Mouse (Mus musculus) olfactory bulb, adult 2 months (tissue): Measurements from ENCODE around the gene Tmem108. TPM values are rescaled to one million over a fixed set of nuclear protein-coding genes. Genes with fewer than 3 reads are reported as not detected.
"Not testable (repeated sequence)": the region's sequence is repeated elsewhere in the genome, so short reads cannot be mapped to it uniquely, and the experiment has no call there.

Source experiments
- H3K27ac ChIP-seq: fragments of 200-500 bp; 2 replicates; pipeline ENCODE4 v1.5.1; 2012; ENCODE audit warnings: low read depth, low read length; ENCODE audit not compliant: insufficient read depth
- H3K4me1 ChIP-seq: fragments of 200-500 bp; 2 replicates; pipeline ENCODE4 v1.6.1; 2012; ENCODE audit warnings: low read length; ENCODE audit not compliant: control insufficient read depth, insufficient read depth
- H3K4me3 ChIP-seq: fragments of 200-500 bp; 2 replicates; pipeline ENCODE4 v1.5.1; 2012; ENCODE audit warnings: mild to moderate bottlenecking, low read depth, low read length, moderate library complexity; ENCODE audit not compliant: insufficient read depth
- CTCF ChIP-seq: fragments of 200-500 bp; IDR thresholded peaks from 2 replicates; pipeline ENCODE4 v1.5.1; 2012; ENCODE audit warnings: low read depth, mild to moderate bottlenecking, low read length, moderate library complexity; ENCODE audit not compliant: insufficient read depth
- POLR2A ChIP-seq: fragments of 200-500 bp; IDR thresholded peaks from 2 replicates; pipeline ENCODE4 v1.6.1; 2012; ENCODE audit warnings: mild to moderate bottlenecking, low read depth, low read length, moderate library complexity; ENCODE audit not compliant: insufficient read depth
- WGBS: fragments of 180-500 bp; shearing (Covaris S2); methylation state at CpG from one replicate; pipeline ENCODE4 v1.1.7; 2018; 5-methylcytosine and 5-hydroxymethylcytosine counted together
- polyA plus RNA-seq: library from polyadenylated mRNA; stranded (reverse); fragments of >200 nt; gene quantifications from 2 replicates; pipeline ENCODE4 v1.2.4, GENCODE M21; 2012; ENCODE audit warnings: low replicate concordance; ENCODE audit not compliant: missing spikeins, insufficient read depth, insufficient read length

Tmem108 gene
- polyA plus RNA-seq, 1 experiment = not detected

- 87% methylated on average over 4 of the region's 4 CpGs for WGBS
- Histone ChIP-seq H3K27ac (no peak overlapping the region), H3K4me3 (no peak overlapping the region), H3K4me1 (peaks cover 13% of the 10 kb centered on the region; the same call in 1 of the 2 replicates)
- TF ChIP-seq CTCF (no peak), POLR2A (no peak)
Observed at GRCm38 (mm10) chr9:103681741-103682330, 79.8 kb downstream of the Tmem108 start.

DNA sequence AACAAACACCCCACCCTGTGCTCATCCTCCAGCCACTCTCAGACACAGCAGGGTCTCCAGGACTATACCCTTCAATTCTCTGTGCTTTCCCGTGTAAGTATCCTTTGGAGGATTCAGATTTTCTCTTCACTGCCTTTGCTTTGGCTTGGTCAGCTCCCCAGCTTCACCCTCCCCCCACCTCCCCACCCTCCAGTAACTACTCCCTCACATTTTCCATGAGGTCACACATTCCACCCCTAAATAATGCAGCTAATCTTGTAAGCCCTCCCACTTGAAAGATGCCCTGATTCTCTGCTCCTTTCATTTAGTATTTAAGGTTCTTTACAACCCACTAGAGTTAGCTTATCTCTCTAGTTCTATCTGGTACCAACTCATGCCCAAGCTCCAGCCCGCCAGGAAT lies 82.4 kb downstream of the Tmem108 start:
- Histone ChIP-seq H3K4me1 (peaks cover 15% of the 10 kb centered on the region; the same call in 1 of the 2 replicates), H3K27ac (no peak overlapping the region), H3K4me3 (no peak overlapping the region)
- 76% methylated on average over 2 of the region's 2 CpGs for WGBS
- TF ChIP-seq POLR2A (no peak), CTCF (no peak)

DNA sequence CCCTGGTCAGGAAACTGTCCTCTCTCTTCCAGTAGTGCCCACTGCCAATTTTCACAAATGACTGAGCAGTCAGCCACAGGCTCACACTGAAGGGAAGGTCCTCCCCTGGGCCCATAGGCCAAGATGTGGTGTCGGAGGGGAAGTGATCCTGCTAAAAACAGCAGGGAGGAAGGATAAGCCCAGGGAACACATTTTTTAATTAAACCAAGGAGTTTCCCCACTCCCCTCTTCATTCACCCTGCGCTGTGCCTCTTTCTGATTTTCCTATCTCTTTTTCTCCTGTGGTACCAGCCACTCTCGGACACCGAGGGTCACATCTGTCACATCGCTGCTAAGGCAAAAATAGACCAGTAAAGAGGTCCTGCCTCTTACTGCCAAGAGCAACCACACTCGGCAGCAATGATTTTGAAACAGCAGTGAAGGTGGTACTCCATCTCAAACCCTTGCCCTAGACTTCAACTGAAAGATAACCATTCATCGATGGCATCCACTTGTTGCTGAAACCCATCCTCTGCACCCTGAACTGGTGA lies 83.0 kb downstream of the Tmem108 start:
- TF ChIP-seq CTCF (no peak), POLR2A (no peak)
- no peak overlapping the region for H3K27ac ChIP-seq
- 71% methylated on average over 7 of the region's 7 CpGs for WGBS
- peaks cover 15% of the 10 kb centered on the region; the same call in 1 of the 2 replicates for H3K4me1 ChIP-seq
- no peak overlapping the region for H3K4me3 ChIP-seq

GRCm38 (mm10) chr9:103677811-103678210 lies 83.8 kb downstream of the Tmem108 start:
- WGBS = 84% methylated on average over 5 of the region's 5 CpGs
- Histone ChIP-seq H3K4me3 (no peak overlapping the region), H3K4me1 (peaks cover 15% of the 10 kb centered on the region; the same call in 1 of the 2 replicates), H3K27ac (no peak overlapping the region)
- TF ChIP-seq CTCF (no peak), POLR2A (no peak)

- Histone ChIP-seq H3K27ac (no peak overlapping the region), H3K4me3 (no peak overlapping the region), H3K4me1 (peaks cover 15% of the 10 kb centered on the region; the same call in 1 of the 2 replicates)
- TF ChIP-seq CTCF (no peak), POLR2A (no peak)
- WGBS = 94% methylated on average over 13 of the region's 13 CpGs
Observed at GRCm38 (mm10) chr9:103675721-103676480, 85.7 kb downstream of the Tmem108 start.

GRCm38 (mm10) chr9:103672881-103673280 lies 88.8 kb downstream of the Tmem108 start:
- TF ChIP-seq CTCF (no peak), POLR2A (no peak)
- Histone ChIP-seq H3K4me3 (no peak overlapping the region), H3K4me1 (peaks cover 7% of the 10 kb centered on the region; the same call in 1 of the 2 replicates), H3K27ac (no peak overlapping the region)
- 78% methylated on average over 4 of the region's 4 CpGs for WGBS

DNA sequence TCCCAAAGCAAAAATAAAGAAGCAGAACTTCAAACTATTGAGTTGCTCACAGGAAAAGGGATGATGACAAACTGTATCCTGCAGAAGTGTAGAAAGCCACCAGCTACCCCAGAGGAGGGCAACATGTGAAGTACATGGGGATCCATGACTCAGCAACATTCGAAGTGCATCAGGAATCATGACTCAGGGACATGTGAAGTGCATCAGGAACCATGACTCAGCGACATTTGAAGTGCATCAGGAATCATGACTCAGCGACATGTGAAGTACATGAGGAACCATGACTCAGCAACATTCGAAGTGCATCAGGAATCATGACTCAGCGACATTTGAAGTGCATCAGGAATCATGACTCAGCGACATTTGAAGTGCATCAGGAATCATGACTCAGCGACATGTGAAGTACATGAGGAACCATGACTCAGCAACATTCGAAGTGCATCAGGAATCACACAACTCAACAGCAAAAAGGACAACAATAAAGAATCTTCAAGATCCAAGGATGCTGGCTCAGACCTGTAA lies 91.0 kb downstream of the Tmem108 start:
- 94% methylated on average over 8 of the region's 8 CpGs for WGBS
- not testable (repeated sequence) for H3K4me3 ChIP-seq, H3K4me1 ChIP-seq, H3K27ac ChIP-seq

DNA sequence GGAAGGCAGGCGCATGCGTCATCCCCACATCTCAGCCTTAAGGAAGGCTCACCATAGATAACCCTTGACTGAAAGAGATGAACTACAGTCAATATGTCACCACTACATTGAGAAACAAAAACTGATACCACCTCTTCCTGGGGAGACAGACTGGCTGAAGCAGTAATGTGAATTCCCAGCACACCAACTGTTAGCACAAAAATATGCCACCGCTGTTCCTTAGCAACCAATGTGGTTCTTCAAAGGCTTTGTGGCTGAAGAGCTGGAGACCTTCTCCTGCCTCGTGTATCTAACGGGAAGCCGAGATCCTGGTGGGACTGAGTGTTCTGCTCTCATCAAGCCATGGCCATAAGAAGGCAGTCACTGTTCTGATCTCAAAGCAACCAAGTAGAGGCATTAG lies 92.8 kb downstream of the Tmem108 start:
- Histone ChIP-seq H3K27ac (no peak overlapping the region), H3K4me3 (no peak overlapping the region), H3K4me1 (peaks cover 3% of the 10 kb centered on the region)
- 84% methylated on average over 6 of the region's 6 CpGs for WGBS
- TF ChIP-seq CTCF = no peak
- TF ChIP-seq POLR2A = no peak

- Histone ChIP-seq H3K4me3 (no peak overlapping the region), H3K4me1 (peaks cover 3% of the 10 kb centered on the region), H3K27ac (no peak overlapping the region)
- TF ChIP-seq CTCF = no peak
- no peak for TF ChIP-seq POLR2A
- 86% methylated on average over 6 of the region's 6 CpGs for WGBS
Observed at GRCm38 (mm10) chr9:103665817-103666216, 95.8 kb downstream of the Tmem108 start.

GRCm38 (mm10) chr9:103664151-103664550 lies 97.5 kb downstream of the Tmem108 start:
- TF ChIP-seq POLR2A = no peak
- TF ChIP-seq CTCF = no peak
- 72% methylated on average over 11 of the region's 11 CpGs for WGBS
- Histone ChIP-seq H3K4me1 (peaks cover 3% of the 10 kb centered on the region), H3K4me3 (no peak overlapping the region), H3K27ac (no peak overlapping the region)
